Mouse (Mus musculus): Measurements from ENCODE around the gene Sulf2.

- no peak for TF ChIP-seq CTCF (IDR thresholded peaks at IDR 0.05; ENCODE audit: control insufficient read depth, insufficient read depth, insufficient replicate concordance, low read depth, low read length)
- TF ChIP-seq POLR2A (IDR thresholded peaks at IDR 0.05; ENCODE audit: control insufficient read depth, low read depth, low read length), result no peak
Measured at GRCm38 (mm10) chr2:166027834-166028233, 127.6 kb downstream of the Sulf2 start.
